Comparison of ENCODE assay signal across 15 mouse cellular contexts in genomic region chr17:53879006-53879675, GRCm38 (mm10). TPM values are rescaled to one million over a fixed set of nuclear protein-coding genes. Genes with fewer than 3 reads are reported as not detected.
"Had no signal": no experiment of that assay in that cellular context is flagged by ENCODE, and none has a peak within 500 bp of the region (broad histone marks: within the 10 kb centered on the region; RNA-seq: fewer than 3 reads in every experiment).

No protein-coding gene starts in this region.

RNA-seq across cellular contexts. Expression of gene Sult1c2, which starts 33.0 kb away (rescaled TPM):
- polyA plus RNA-seq: frontal cortex, adult 2 months; heart, embryonic 10.5 days; heart, embryonic 12.5 days; heart, embryonic 14.5 days; hindbrain, embryonic 10.5 days; hindbrain, embryonic 12.5 days; hindbrain, embryonic 14.5 days; hindbrain, embryonic 16.5 days; inflammation-experienced regulatory T-cells, adult 6 months; limb, embryonic 11.5 days; limb, embryonic 13.5 days; limb, embryonic 15.5 days; liver, embryonic 12.5 days; liver, embryonic 14.5 days; liver, embryonic 16.5 days had no signal
